Mouse (Mus musculus): ENCODE measurements around the gene Cd207. TPM values are rescaled to one million over a fixed set of nuclear protein-coding genes. Genes with fewer than 3 reads are reported as not detected.

Gene Cd207
- polyA plus RNA-seq (2015; fragmentation: Nextera tagmentation; extraction: Ambion mirVana) = not detected in 2 replicates

- no peak for ATAC-seq (ENCODE audit: insufficient number of reproducible peaks, low FRiP score, low TSS enrichment, low read depth)
- Histone ChIP-seq H3K4me2 (replicated peaks) (no peak within 1 kb of the TSS), H3K4me1 (no peaks in the 10 kb centered on the region), H3K9ac (no peak within 1 kb of the TSS), H3K27ac (replicated peaks) (no peak within 1 kb of the TSS), H3K9me3 (replicated peaks) (no peaks in the 10 kb centered on the region), H3K36me3 (no peaks in the 10 kb centered on the region), H3K4me3 (replicated peaks) (no peak within 1 kb of the TSS), H3K27me3 (peaks cover 25% of the 10 kb centered on the region)
- 68% methylated on average over 4 of the region's 4 CpGs for WGBS
Observed at GRCm38 (mm10) chr6:83677757-83678156, at the start of gene Cd207. TSS of gene Cd207 (minus strand) at chr6:83677857.

- 38% methylated on average over 4 of the region's 4 CpGs for WGBS
- Histone ChIP-seq H3K9me3 (replicated peaks) (no peaks in the 10 kb centered on the region), H3K4me2 (replicated peaks) (no peak overlapping the region), H3K27ac (replicated peaks) (no peak overlapping the region), H3K9ac (no peak overlapping the region), H3K27me3 (peaks cover 38% of the 10 kb centered on the region), H3K4me3 (replicated peaks) (no peak overlapping the region), H3K36me3 (no peaks in the 10 kb centered on the region), H3K4me1 (0 out of 2 replicates have a peak, but pooled peaks cover 4% of the 10 kb centered on the region)
- no peak for ATAC-seq (ENCODE audit: insufficient number of reproducible peaks, low FRiP score, low TSS enrichment, low read depth)
Observed at GRCm38 (mm10) chr6:83727178-83727577, 49.5 kb upstream of the Cd207 start.

DNA sequence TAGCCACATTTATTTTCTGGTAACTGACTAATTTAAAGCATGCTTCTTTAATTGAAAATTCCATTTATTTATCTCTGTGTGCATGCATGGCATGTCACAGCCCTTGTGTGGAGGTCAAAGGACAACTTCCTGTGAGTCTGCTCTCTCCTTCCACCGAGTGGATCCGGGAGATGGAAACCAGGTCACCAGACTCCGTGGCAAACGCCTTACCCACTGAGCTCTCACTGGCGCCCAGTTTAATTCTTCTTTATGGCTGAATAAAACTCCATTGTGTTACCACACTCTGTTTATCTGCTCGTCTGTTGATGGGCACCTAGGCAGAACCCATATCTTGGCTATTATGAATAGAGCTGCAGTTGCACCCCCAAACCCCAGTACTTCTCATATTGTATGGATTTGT is 44.9 kb upstream of the Cd207 start:
- Histone ChIP-seq H3K36me3 (no peaks in the 10 kb centered on the region), H3K27ac (replicated peaks) (no peak overlapping the region), H3K9ac (no peak overlapping the region), H3K4me1 (0 out of 2 replicates have a peak, but pooled peaks cover 4% of the 10 kb centered on the region), H3K4me3 (replicated peaks) (no peak overlapping the region), H3K4me2 (replicated peaks) (no peak overlapping the region), H3K9me3 (replicated peaks) (no peaks in the 10 kb centered on the region), H3K27me3 (peaks cover 69% of the 10 kb centered on the region)
- no peak for ATAC-seq (ENCODE audit: insufficient number of reproducible peaks, low FRiP score, low TSS enrichment, low read depth)
- 20% methylated on average over 6 of the region's 6 CpGs for WGBS

DNA sequence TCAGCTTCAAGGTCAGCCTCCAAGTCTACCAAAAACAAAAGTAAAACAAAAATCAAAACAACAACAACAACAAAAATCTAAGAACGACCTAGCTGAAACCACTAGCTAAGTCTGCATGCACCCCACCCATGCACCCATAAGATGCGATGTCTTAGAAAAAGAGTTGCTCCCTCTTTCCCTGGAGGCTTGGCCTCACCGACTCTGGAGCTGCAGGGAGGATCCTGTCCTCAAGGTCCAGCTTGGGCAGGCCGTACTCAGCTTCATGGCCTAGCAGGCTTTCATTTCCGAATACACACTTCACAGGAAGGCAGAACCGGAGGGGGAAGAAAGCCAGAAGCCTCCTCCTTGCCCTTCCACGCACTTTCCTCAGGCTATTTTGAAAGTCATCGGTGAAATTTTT is 39.4 kb upstream of the Cd207 start:
- no peak for ATAC-seq (ENCODE audit: insufficient number of reproducible peaks, low FRiP score, low TSS enrichment, low read depth)
- H3K4me3 ChIP-seq (replicated peaks) = no peak overlapping the region
- WGBS = 3% methylated on average over 8 of the region's 8 CpGs

DNA sequence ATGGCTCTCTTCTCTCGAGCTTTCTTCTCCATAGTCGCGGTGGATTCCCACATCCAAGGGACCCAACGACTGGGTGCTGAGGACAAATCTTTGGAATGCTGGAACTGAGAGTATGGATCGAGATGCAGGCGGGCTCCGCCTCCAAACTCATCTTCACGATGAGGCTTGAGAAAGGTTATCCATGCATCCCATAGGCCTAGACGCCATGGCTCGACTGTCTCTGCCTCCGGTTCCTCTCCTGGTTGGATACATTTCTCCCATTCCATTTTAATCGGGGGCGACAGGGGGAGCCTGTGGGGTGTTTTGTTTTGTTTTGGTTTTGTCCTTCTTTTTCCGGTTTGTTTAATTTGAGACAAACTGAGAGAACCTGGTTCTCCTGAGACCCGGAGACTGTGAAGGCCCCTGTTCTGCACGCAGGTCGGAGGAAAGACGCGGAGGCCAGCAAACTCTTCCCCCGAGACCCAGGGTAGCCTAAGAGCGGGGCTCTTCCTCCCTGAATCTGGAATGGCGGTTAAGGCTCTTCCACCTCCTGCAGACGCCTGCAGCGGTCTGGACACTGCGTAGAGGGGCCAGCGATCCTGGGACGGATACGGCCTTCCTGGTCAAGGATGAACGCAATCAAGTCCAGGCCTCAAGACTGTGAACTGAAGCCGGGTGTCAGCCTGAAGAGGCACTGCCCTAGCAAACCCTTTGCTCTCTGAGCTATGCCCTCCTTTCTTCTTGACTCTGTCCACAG is 38.0 kb upstream of the Cd207 start:
- Histone ChIP-seq H3K36me3 (no peaks in the 10 kb centered on the region), H3K9ac (no peak overlapping the region), H3K27me3 (peaks cover 96% of the 10 kb centered on the region), H3K4me2 (replicated peaks) (no peak overlapping the region), H3K27ac (replicated peaks) (no peak overlapping the region), H3K4me1 (peaks cover 30% of the 10 kb centered on the region), H3K9me3 (replicated peaks) (no peaks in the 10 kb centered on the region), H3K4me3 (replicated peaks) (0 out of 2 replicates have a peak overlapping the region, but pooled peaks have one; percentile 15)
- ATAC-seq (ENCODE audit: insufficient number of reproducible peaks, low FRiP score, low TSS enrichment, low read depth) = no peak
- WGBS = 4% methylated on average over 30 of the region's 30 CpGs

More for the DNA sequence above, 39.4 kb upstream of the Cd207 start:
- Histone ChIP-seq H3K27ac (replicated peaks) (no peak overlapping the region), H3K9ac (no peak overlapping the region), H3K36me3 (no peaks in the 10 kb centered on the region), H3K27me3 (peaks cover 96% of the 10 kb centered on the region), H3K4me2 (replicated peaks) (no peak overlapping the region), H3K4me1 (peaks cover 16% of the 10 kb centered on the region), H3K9me3 (replicated peaks) (no peaks in the 10 kb centered on the region)

DNA sequence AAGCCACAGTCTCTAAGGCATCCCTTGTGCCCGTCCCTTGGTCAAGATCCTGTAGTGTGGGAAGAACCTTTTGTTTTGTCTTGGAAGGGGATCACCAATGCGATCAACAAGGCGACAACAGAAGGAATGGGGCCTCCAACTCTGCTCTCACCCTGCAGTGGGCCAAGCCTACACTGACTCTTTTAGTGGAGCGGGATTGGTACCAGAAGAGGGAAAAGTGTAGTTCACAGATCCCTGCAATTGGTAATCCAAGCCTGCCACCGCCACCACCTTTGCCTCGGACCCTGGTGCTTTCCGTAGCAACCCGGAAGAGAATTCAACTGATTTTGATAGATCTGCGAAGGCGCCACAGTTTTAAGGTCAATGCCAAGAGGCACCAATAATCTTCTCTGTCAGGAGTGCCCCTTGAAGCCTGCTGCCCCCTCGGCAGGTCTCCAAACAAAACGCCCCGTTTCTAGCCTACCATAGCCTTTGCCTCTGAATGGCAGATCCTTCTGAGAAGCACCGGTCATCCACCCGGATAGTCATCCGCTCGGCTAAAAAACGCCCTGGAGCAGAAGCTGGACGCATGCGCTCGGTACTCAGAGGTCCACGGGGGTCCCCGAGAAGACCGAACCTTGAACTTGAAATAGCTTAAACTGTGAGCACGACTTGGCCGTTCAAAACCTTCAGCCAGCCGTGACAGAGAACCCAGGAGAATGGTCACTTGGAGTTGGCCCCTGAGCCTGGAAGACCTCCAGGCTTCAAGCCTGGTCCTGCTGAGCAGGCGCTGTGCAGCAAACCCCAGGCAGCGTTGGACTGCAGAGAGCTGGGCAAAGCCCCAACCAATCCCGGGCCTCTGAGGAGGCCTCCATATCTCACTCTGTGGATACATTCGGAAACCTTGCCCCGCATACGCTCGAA is 36.8 kb upstream of the Cd207 start:
- H3K4me2 ChIP-seq (replicated peaks) = no peak overlapping the region
- ATAC-seq (ENCODE audit: insufficient number of reproducible peaks, low FRiP score, low TSS enrichment, low read depth) = no peak
- H3K4me1 ChIP-seq = peaks cover 35% of the 10 kb centered on the region
- no peaks in the 10 kb centered on the region for H3K36me3 ChIP-seq
- no peak overlapping the region for H3K27ac ChIP-seq (replicated peaks)
- WGBS = 3% methylated on average over 34 of the region's 34 CpGs
- H3K9me3 ChIP-seq (replicated peaks) = no peaks in the 10 kb centered on the region
- no peak overlapping the region; the same call in 1 of the 2 replicates for H3K4me3 ChIP-seq (replicated peaks)
- H3K9ac ChIP-seq = no peak overlapping the region
- H3K27me3 ChIP-seq = peaks cover 96% of the 10 kb centered on the region

- H3K9ac ChIP-seq = no peak overlapping the region
- peaks cover 35% of the 10 kb centered on the region for H3K4me1 ChIP-seq
- no peak overlapping the region for H3K4me2 ChIP-seq (replicated peaks)
- no peak overlapping the region for H3K4me3 ChIP-seq (replicated peaks)
- no peaks in the 10 kb centered on the region for H3K9me3 ChIP-seq (replicated peaks)
- WGBS = 6% methylated on average over 12 of the region's 12 CpGs
- no peak overlapping the region for H3K27ac ChIP-seq (replicated peaks)
- H3K36me3 ChIP-seq = no peaks in the 10 kb centered on the region
- ATAC-seq (ENCODE audit: insufficient number of reproducible peaks, low FRiP score, low TSS enrichment, low read depth) = no peak
- H3K27me3 ChIP-seq = peaks cover 96% of the 10 kb centered on the region
Observed at GRCm38 (mm10) chr6:83713271-83714136, 35.8 kb upstream of the Cd207 start.

GRCm38 (mm10) chr6:83711725-83712475 is 34.2 kb upstream of the Cd207 start:
- ATAC-seq (ENCODE audit: insufficient number of reproducible peaks, low FRiP score, low TSS enrichment, low read depth) = no peak
- Histone ChIP-seq H3K9ac (no peak overlapping the region), H3K4me1 (peaks cover 35% of the 10 kb centered on the region), H3K27me3 (peaks cover 96% of the 10 kb centered on the region), H3K36me3 (no peaks in the 10 kb centered on the region), H3K9me3 (replicated peaks) (no peaks in the 10 kb centered on the region), H3K4me3 (replicated peaks) (peak overlapping the region; percentile 45), H3K4me2 (replicated peaks) (peak overlapping the region; percentile 77), H3K27ac (replicated peaks) (no peak overlapping the region)
- WGBS = 3% methylated on average over 44 of the region's 45 CpGs

- WGBS = under 1% methylated on average over 45 of the region's 46 CpGs
- H3K9ac ChIP-seq = no peak within 1 kb of the TSS
- peak within 1 kb of the TSS; percentile 45 for H3K4me3 ChIP-seq (replicated peaks)
- H3K9me3 ChIP-seq (replicated peaks) = no peaks in the 10 kb centered on the region
- H3K27ac ChIP-seq (replicated peaks) = no peak within 1 kb of the TSS
- no peaks in the 10 kb centered on the region for H3K36me3 ChIP-seq
- peak within 1 kb of the TSS; percentile 77 for H3K4me2 ChIP-seq (replicated peaks)
- ATAC-seq (ENCODE audit: insufficient number of reproducible peaks, low FRiP score, low TSS enrichment, low read depth) = peak; percentile 78
- peaks cover 35% of the 10 kb centered on the region for H3K4me1 ChIP-seq
- H3K27me3 ChIP-seq = peaks cover 98% of the 10 kb centered on the region
Observed at GRCm38 (mm10) chr6:83711067-83711675, 33.5 kb upstream of the Cd207 start, which contains the start of gene Vax2. TSS of gene Vax2 (plus strand) at chr6:83711264.

All from embryonic facial prominence, embryonic 15.5 days (tissue).